Mouse (Mus musculus) liver, embryonic 16.5 days (tissue): Measurements from ENCODE around the gene Gprc5c. TPM values are rescaled to one million over a fixed set of nuclear protein-coding genes. Genes with fewer than 3 reads are reported as not detected.
"Not testable (repeated sequence)": the region's sequence is repeated elsewhere in the genome, so short reads cannot be mapped to it uniquely, and the experiment has no call there.

Experiments used
- ATAC-seq: fragments of 200-750 bp; cut with Nextera tagmentation; 2 replicates; pipeline ENCODE4 v1.8.0; 2017; ENCODE audit warnings: low read depth, mild to moderate bottlenecking, moderate number of reproducible peaks, moderate library complexity
- H3K27ac ChIP-seq: fragments of 300-500 bp; sonication (generic); 2 replicates; pipeline ENCODE4 v1.5.1; 2014; ENCODE audit warnings: mild to moderate bottlenecking, low read length
- H3K27me3 ChIP-seq: fragments of 300-500 bp; sonication (generic); 2 replicates; pipeline ENCODE4 v1.6.1; 2014; ENCODE audit warnings: low read depth, low read length, mixed read lengths; ENCODE audit not compliant: control insufficient read depth, insufficient read depth
- H3K36me3 ChIP-seq: fragments of 300-500 bp; sonication (generic); 2 replicates; pipeline ENCODE4 v1.6.1; 2014; ENCODE audit warnings: mild to moderate bottlenecking; ENCODE audit not compliant: control insufficient read depth, insufficient read depth
- H3K4me1 ChIP-seq: fragments of 300-500 bp; sonication (generic); 2 replicates; pipeline ENCODE4 v1.6.1; 2014; ENCODE audit warnings: low read depth, low read length, mixed read lengths; ENCODE audit not compliant: control insufficient read depth
- H3K4me2 ChIP-seq: fragments of 300-500 bp; sonication (generic); 2 replicates; pipeline ENCODE4 v1.6.1; 2014; ENCODE audit warnings: low read depth, low read length, mixed read lengths
- H3K4me3 ChIP-seq: fragments of 300-500 bp; sonication (generic); 2 replicates; pipeline ENCODE4 v1.5.1; 2014; ENCODE audit warnings: low read depth, mild to moderate bottlenecking, low read length
- H3K9ac ChIP-seq: fragments of 300-500 bp; sonication (generic); 2 replicates; pipeline ENCODE4 v1.6.1; 2014; ENCODE audit warnings: low read depth, low read length
- H3K9me3 ChIP-seq: fragments of 300-500 bp; sonication (generic); replicated peaks from 2 replicates; pipeline ENCODE4 v1.6.1; 2016; ENCODE audit warnings: low read length; ENCODE audit not compliant: control insufficient read depth
- WGBS: fragments of 180-500 bp; shearing (Covaris S2); extraction: QIAGEN DNeasy Blood & Tissue Kit; methylation state at CpG from one replicate; pipeline ENCODE4 v1.1.7; 2014; ENCODE audit not compliant: insufficient replicate concordance; 5-methylcytosine and 5-hydroxymethylcytosine counted together
- polyA plus RNA-seq: library from polyadenylated mRNA; unstranded; fragments of >200 nt; fragmentation: Nextera tagmentation; extraction: Ambion mirVana; gene quantifications from 2 replicates; pipeline ENCODE4 v1.2.1, GENCODE M21; 2015

Gprc5c gene
- polyA plus RNA-seq, 1 experiment from 2014 or later = 20.2 TPM

- WGBS = 59% methylated on average over 4 of the region's 4 CpGs
- Histone ChIP-seq H3K9me3 (no peaks in the 10 kb centered on the region), H3K27ac (no peak overlapping the region; the same call in 1 of the 2 replicates), H3K4me2 (no peak overlapping the region), H3K4me1 (no peaks in the 10 kb centered on the region; the same call in 1 of the 2 replicates), H3K9ac (no peak overlapping the region), H3K4me3 (no peak overlapping the region), H3K36me3 (no peaks in the 10 kb centered on the region), H3K27me3 (no peaks in the 10 kb centered on the region)
- ATAC-seq = no peak
These were observed 52.3 kb downstream of the Gprc5c start for GRCm38 (mm10) chr11:114903224-114903623.

GRCm38 (mm10) chr11:114907567-114907966, 56.6 kb downstream of the Gprc5c start:
- Histone ChIP-seq H3K9ac (no peak overlapping the region), H3K4me3 (no peak overlapping the region), H3K9me3 (no peaks in the 10 kb centered on the region), H3K36me3 (no peaks in the 10 kb centered on the region), H3K27ac (0 out of 2 replicates have a peak overlapping the region, but pooled peaks have one; percentile 24), H3K27me3 (no peaks in the 10 kb centered on the region), H3K4me1 (no peaks in the 10 kb centered on the region), H3K4me2 (no peak overlapping the region)
- 5% methylated on average over 4 of the region's 4 CpGs for WGBS
- ATAC-seq = peak; percentile 39; the same call in 1 of the 2 replicates

DNA sequence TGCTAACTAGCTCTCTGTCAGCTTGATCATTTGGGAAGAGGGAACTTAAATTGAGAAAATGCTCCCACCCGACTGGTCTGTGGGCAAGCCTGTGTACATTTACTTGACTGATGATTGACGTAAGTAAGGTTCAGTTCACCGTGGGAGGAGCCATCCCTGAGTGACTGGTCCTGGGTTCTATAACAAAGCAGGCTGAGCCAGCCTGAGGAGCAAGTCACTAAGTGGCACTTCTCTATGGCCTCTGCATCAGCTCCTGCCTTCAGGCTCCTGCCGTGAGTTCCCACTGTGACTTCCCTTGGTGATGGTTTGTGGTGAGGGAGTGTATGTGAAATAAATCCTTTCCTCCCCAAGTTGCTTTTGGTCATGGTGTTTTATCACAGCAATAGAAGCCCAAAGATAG, 57.1 kb downstream of the Gprc5c start:
- H3K4me1 ChIP-seq = no peaks in the 10 kb centered on the region
- WGBS = 29% methylated on average over 4 of the region's 4 CpGs
- 0 out of 2 replicates have a peak overlapping the region, but pooled peaks have one; percentile 24 for H3K27ac ChIP-seq
- H3K9ac ChIP-seq = no peak overlapping the region
- no peaks in the 10 kb centered on the region for H3K27me3 ChIP-seq
- no peaks in the 10 kb centered on the region for H3K9me3 ChIP-seq
- no peak overlapping the region for H3K4me2 ChIP-seq
- no peaks in the 10 kb centered on the region for H3K36me3 ChIP-seq
- ATAC-seq = no peak
- no peak overlapping the region for H3K4me3 ChIP-seq

GRCm38 (mm10) chr11:114909538-114909937, 58.6 kb downstream of the Gprc5c start:
- H3K36me3 ChIP-seq, H3K27ac ChIP-seq, H3K4me2 ChIP-seq, H3K4me3 ChIP-seq, ATAC-seq, H3K9me3 ChIP-seq, H3K9ac ChIP-seq, H3K4me1 ChIP-seq, H3K27me3 ChIP-seq: not testable (repeated sequence)
- 24% methylated on average over 3 of the region's 3 CpGs for WGBS

DNA sequence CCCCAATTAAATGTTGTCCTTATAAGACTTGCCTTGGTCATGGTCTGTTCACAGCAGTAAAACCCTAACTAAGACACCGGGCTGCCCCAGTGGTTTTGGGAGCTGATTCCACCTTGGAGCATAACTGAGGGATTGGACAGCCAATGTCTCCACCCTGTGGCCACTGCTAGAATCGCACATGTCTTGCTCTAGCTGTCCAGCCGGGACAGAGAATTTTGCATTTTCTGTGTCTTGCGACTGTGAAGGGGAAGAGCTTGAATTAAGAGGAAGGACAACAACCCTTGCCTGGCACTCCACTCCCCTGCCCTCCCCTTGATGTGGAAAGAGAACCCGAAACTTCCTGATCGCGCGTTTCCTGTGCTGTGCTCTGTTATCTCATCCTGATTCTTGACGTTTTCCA, 61.9 kb downstream of the Gprc5c start:
- Histone ChIP-seq H3K27me3 (no peaks in the 10 kb centered on the region), H3K4me3 (no peak overlapping the region), H3K9me3 (no peaks in the 10 kb centered on the region), H3K4me1 (no peaks in the 10 kb centered on the region), H3K27ac (no peak overlapping the region), H3K9ac (no peak overlapping the region), H3K4me2 (no peak overlapping the region), H3K36me3 (no peaks in the 10 kb centered on the region)
- 3% methylated on average over 9 of the region's 9 CpGs for WGBS
- ATAC-seq = peak; percentile 41; the same call in 1 of the 2 replicates

GRCm38 (mm10) chr11:114914978-114915377, 64.0 kb downstream of the Gprc5c start:
- Histone ChIP-seq H3K4me1 (no peaks in the 10 kb centered on the region), H3K27me3 (no peaks in the 10 kb centered on the region), H3K9ac (no peak overlapping the region), H3K36me3 (no peaks in the 10 kb centered on the region), H3K4me2 (no peak overlapping the region), H3K27ac (peak overlapping the region; percentile 37), H3K9me3 (peaks cover 3% of the 10 kb centered on the region), H3K4me3 (no peak overlapping the region)
- WGBS = 7% methylated on average over 7 of the region's 7 CpGs
- ATAC-seq = no peak

DNA sequence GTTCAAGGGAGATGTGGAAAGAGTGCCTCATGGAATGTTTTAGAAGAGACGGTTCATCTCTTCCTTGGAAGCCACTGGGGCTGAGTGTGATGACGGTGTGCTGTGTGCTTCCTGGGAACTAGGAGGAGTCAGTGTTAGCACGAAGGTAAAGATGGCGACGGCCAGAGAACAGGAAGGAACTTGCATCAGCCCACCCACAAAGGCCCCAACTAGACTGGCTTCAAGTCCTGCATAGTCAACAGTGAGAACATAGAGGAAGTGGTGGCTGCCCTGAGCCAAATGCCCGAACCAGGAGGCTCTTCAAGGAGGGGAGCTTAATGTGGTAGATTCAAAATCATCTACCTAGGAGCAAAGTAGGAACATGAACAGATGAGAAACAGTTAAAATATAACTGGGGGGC, 66.2 kb downstream of the Gprc5c start:
- no peaks in the 10 kb centered on the region for H3K36me3 ChIP-seq
- ATAC-seq = no peak
- no peaks in the 10 kb centered on the region for H3K27me3 ChIP-seq
- H3K4me1 ChIP-seq = no peaks in the 10 kb centered on the region
- no peak overlapping the region for H3K4me3 ChIP-seq
- no peak overlapping the region for H3K27ac ChIP-seq
- WGBS = 31% methylated on average over 6 of the region's 6 CpGs
- H3K4me2 ChIP-seq = no peak overlapping the region
- H3K9ac ChIP-seq = no peak overlapping the region
- H3K9me3 ChIP-seq = peaks cover 3% of the 10 kb centered on the region

Other genes starting within 250 kb of the Gprc5c start
- gene Rpl38, start 182.6 kb upstream of the Gprc5c start, polyA plus RNA-seq = 598 and 706 TPM in 2 replicates
- 11.5 and 15.3 TPM in 2 replicates for gene Ttyh2, start 175.7 kb upstream of the Gprc5c start, polyA plus RNA-seq
- 0.63 and 1.4 TPM in 2 replicates for gene Dnaic2, start 123.7 kb upstream of the Gprc5c start, polyA plus RNA-seq
- gene Kif19a, start 85.8 kb upstream of the Gprc5c start, polyA plus RNA-seq = 0.09 and 0.17 TPM in 2 replicates
- not detected in 2 replicates for gene Btbd17, start 55.2 kb upstream of the Gprc5c start, polyA plus RNA-seq
- gene Gpr142, start 52.2 kb upstream of the Gprc5c start, polyA plus RNA-seq = not detected in 2 replicates
- 5.9 and 6.2 TPM in 2 replicates for gene Cd300a, start 38.9 kb downstream of the Gprc5c start, polyA plus RNA-seq
- 1.5 and 1.9 TPM in 2 replicates for gene Cd300lb, start 83.2 kb downstream of the Gprc5c start, polyA plus RNA-seq
- 0.14 TPM in 1 of 2 replicates, not detected in the other for gene Cd300c, start 118.0 kb downstream of the Gprc5c start, polyA plus RNA-seq
- gene Cd300ld, start 138.8 kb downstream of the Gprc5c start, polyA plus RNA-seq = 0.97 and 1.3 TPM in 2 replicates
- 9.8 and 11.1 TPM in 2 replicates for gene Cd300c2, start 150.7 kb downstream of the Gprc5c start, polyA plus RNA-seq
- gene Cd300ld2, start 165.0 kb downstream of the Gprc5c start, polyA plus RNA-seq = not detected in 2 replicates
- not detected in 2 replicates for gene Cd300ld4, start 175.9 kb downstream of the Gprc5c start, polyA plus RNA-seq
- gene Cd300ld5, start 186.6 kb downstream of the Gprc5c start, polyA plus RNA-seq = not detected in 2 replicates
- not detected in 2 replicates for gene Cd300ld3, start 197.3 kb downstream of the Gprc5c start, polyA plus RNA-seq
- 0.46 and 0.79 TPM in 2 replicates for gene Cd300e, start 211.0 kb downstream of the Gprc5c start, polyA plus RNA-seq
- 2.3 and 2.4 TPM in 2 replicates for gene Rab37, start 240.3 kb downstream of the Gprc5c start, polyA plus RNA-seq